ENCODE assay signal across 11 mouse cellular contexts in genomic region chrX:98856046-98856445, GRCm38 (mm10). TPM values are rescaled to one million over a fixed set of nuclear protein-coding genes. Genes with fewer than 3 reads are reported as not detected.
DNase-seq lines count a peak whose midpoint lies in the region; ATAC-seq and TF ChIP-seq lines count a peak whose summit lies in the region.
"Had no signal": no experiment of that assay in that cellular context is flagged by ENCODE, and none has a peak within 500 bp of the region (broad histone marks: within the 10 kb centered on the region; RNA-seq: fewer than 3 reads in every experiment).

No protein-coding gene starts in this region.

- DNase-seq in heart, adult 8-10 months (ENCODE audit: low spot score), result peak; percentile 54
- DNase-seq in Muller cell, postnatal 12 days (ENCODE audit: inconsistent ontology term), result peak; percentile 26
- peak; percentile 13 for DNase-seq in heart, postnatal 25 days (ENCODE audit: low spot score)
- DNase-seq in thymus, postnatal 4 days, result no peak

- WGBS in heart, embryonic 11.5 days (ENCODE audit: insufficient replicate concordance), result 86% methylated on average over 2 of the region's 2 CpGs
- WGBS in intestine, postnatal 0 days, result 73% methylated on average over 2 of the region's 2 CpGs

- no peak overlapping the region for H3K27ac ChIP-seq in heart, embryonic 11.5 days (ENCODE audit: low read depth, low read length)
- H3K27ac ChIP-seq in embryonic fibroblast, embryonic 13.5 days (ENCODE audit: insufficient read depth, low read length), result 0 out of 2 replicates have a peak overlapping the region, but pooled peaks have one; percentile 43
- H3K27ac ChIP-seq in intestine, postnatal 0 days (ENCODE audit: low read depth, low read length), result no peak overlapping the region
- H3K27ac ChIP-seq: midbrain, embryonic 15.5 days had no signal

- no peak overlapping the region for H3K4me2 ChIP-seq in heart, embryonic 11.5 days
- no peak overlapping the region for H3K4me2 ChIP-seq in intestine, postnatal 0 days (replicated peaks; ENCODE audit: low read depth)
- H3K4me2 ChIP-seq: midbrain, embryonic 15.5 days had no signal

- no peak for ATAC-seq in heart, embryonic 11.5 days (replicated peaks; ENCODE audit: insufficient number of reproducible peaks, low FRiP score, low TSS enrichment)
- ATAC-seq in erythroid progenitor cell, adult 5-6 weeks (replicated peaks; ENCODE audit: low FRiP score, poor library complexity, severe bottlenecking), result no peak
- ATAC-seq in intestine, postnatal 0 days, result no peak
- ATAC-seq: midbrain, embryonic 15.5 days; Patski had no signal

- no peaks in the 10 kb centered on the region for H3K36me3 ChIP-seq in heart, embryonic 11.5 days (ENCODE audit: control insufficient read depth, insufficient read depth, low read length)
- H3K36me3 ChIP-seq in intestine, postnatal 0 days (ENCODE audit: control insufficient read depth, insufficient read depth), result no peaks in the 10 kb centered on the region
- H3K36me3 ChIP-seq: midbrain, embryonic 15.5 days had no signal

- H3K4me1 ChIP-seq in heart, embryonic 11.5 days (ENCODE audit: control insufficient read depth, insufficient read depth, low read length), result no peaks in the 10 kb centered on the region
- no peaks in the 10 kb centered on the region for H3K4me1 ChIP-seq in embryonic fibroblast, embryonic 13.5 days (ENCODE audit: control insufficient read depth, insufficient read depth, low read length)
- no peaks in the 10 kb centered on the region for H3K4me1 ChIP-seq in intestine, postnatal 0 days (replicated peaks; ENCODE audit: control insufficient read depth, insufficient read depth, low read length)
- H3K4me1 ChIP-seq: midbrain, embryonic 15.5 days had no signal

- no peak overlapping the region for H3K9ac ChIP-seq in heart, embryonic 11.5 days (ENCODE audit: low read depth, low read length)
- H3K9ac ChIP-seq in intestine, postnatal 0 days (ENCODE audit: low read depth, low read length), result no peak overlapping the region
- H3K9ac ChIP-seq: midbrain, embryonic 15.5 days had no signal

- intact Hi-C loops in heart, postnatal 25 days (cut with DNase I), result no loop called here

- H3K27me3 ChIP-seq in heart, embryonic 11.5 days (ENCODE audit: control insufficient read depth, insufficient read depth, low read length), result no peaks in the 10 kb centered on the region
- H3K27me3 ChIP-seq in intestine, postnatal 0 days (replicated peaks; ENCODE audit: control insufficient read depth, insufficient read depth, low read length), result no peaks in the 10 kb centered on the region
- H3K27me3 ChIP-seq: midbrain, embryonic 15.5 days had no signal

- TF ChIP-seq CTCF in embryonic fibroblast, embryonic 13.5 days (IDR thresholded peaks at IDR 0.05; ENCODE audit: borderline replicate concordance, insufficient read depth, low read length), result no peak
- no peak for TF ChIP-seq CTCF in intestine, postnatal 0 days (IDR thresholded peaks at IDR 0.05; ENCODE audit: low read depth)

- H3K4me3 ChIP-seq in heart, embryonic 11.5 days (ENCODE audit: low read depth, low read length), result no peak overlapping the region
- H3K4me3 ChIP-seq in embryonic fibroblast, embryonic 13.5 days (ENCODE audit: insufficient read depth, low read length), result no peak overlapping the region
- no peak overlapping the region for H3K4me3 ChIP-seq in intestine, postnatal 0 days (ENCODE audit: low read depth, low read length)
- H3K4me3 ChIP-seq: erythroblast, embryonic 14.5 days; midbrain, embryonic 15.5 days had no signal

- H3K9me3 ChIP-seq in heart, embryonic 11.5 days (replicated peaks; ENCODE audit: control insufficient read depth, low read length), result no peaks in the 10 kb centered on the region
- no peaks in the 10 kb centered on the region for H3K9me3 ChIP-seq in intestine, postnatal 0 days (ENCODE audit: control insufficient read depth)
- H3K9me3 ChIP-seq: midbrain, embryonic 15.5 days had no signal

- TF ChIP-seq POLR2A in embryonic fibroblast, embryonic 13.5 days (IDR thresholded peaks at IDR 0.05; ENCODE audit: low read depth, low read length), result no peak

RNA-seq across cellular contexts. Expression of gene Ophn1, which starts 34.8 kb away (rescaled TPM):
- 1 to 10 TPM; 4.8 to 6.0 (median 5.3) TPM for total RNA-seq in heart, adult 8-10 months (2022)
- 10.4 and 11.4 TPM in 2 replicates for polyA plus RNA-seq in heart, embryonic 11.5 days (2014; fragmentation: Nextera tagmentation; extraction: Ambion mirVana)
- 7.2 and 9.6 TPM in 2 replicates for polyA plus RNA-seq in embryonic fibroblast, embryonic 13.5 days (2011; ENCODE audit: insufficient read length, low read depth, missing spikeins)
- 1 to 10 TPM; 6.6 to 9.4 TPM for total RNA-seq in heart, postnatal 25 days (2021)
- not detected in 2 replicates for total RNA-seq in erythroid progenitor cell, adult 5-6 weeks (2015; ENCODE audit: low replicate concordance)
- 0.26 and 4.4 TPM in 2 replicates for total RNA-seq in erythroid progenitor cell, adult 5-6 weeks (2017; ENCODE audit: low replicate concordance)
- polyA plus RNA-seq in intestine, postnatal 0 days (2015; fragmentation: Nextera tagmentation; extraction: Ambion mirVana), result 4.8 and 5.2 TPM in 2 replicates
- polyA plus RNA-seq: erythroblast, embryonic 14.5 days had no signal
